Mouse (Mus musculus): ENCODE results near the gene Smg7. TPM values are rescaled to one million over a fixed set of nuclear protein-coding genes. Genes with fewer than 3 reads are reported as not detected.

Gene Smg7
- total RNA-seq, 1 experiment, result 88.4 TPM

DNA sequence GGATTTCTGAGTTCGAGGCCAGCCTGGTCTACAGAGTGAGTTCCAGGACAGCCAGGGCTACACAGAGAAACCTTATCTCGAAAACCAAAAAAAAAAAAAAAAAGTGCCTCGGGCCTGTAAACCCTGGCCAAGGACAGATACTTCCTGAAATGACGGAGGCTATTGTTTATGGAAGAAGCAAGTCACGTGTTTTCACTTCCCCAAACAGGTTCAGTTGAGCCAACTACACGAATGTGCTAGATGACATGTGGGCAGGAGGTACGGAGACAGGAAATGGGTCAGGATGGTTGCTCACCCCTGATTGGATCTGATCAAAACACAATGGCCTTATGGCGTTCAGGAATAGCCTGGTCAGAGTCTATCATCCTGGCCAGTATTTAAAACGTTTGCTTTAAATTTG is 104.3 kb downstream of the Smg7 start:
- Histone ChIP-seq H3K4me3 (ENCODE audit: insufficient read depth in 1 of 2, low read depth in 1 of 2, low read length in 2 of 2, poor library complexity in 1 of 2, severe bottlenecking in 1 of 2) (no peak overlapping the region), H3K36me3 (ENCODE audit: control insufficient read depth, insufficient read depth, low read length, poor library complexity, severe bottlenecking) (no peaks in the 10 kb centered on the region), H3K4me1 (ENCODE audit: control insufficient read depth in 2 of 2, insufficient read depth in 2 of 2, low read length in 2 of 2, poor library complexity in 1 of 2) (peaks cover 12 to 37% of the 10 kb centered on the region in 2 experiments; a peak in 3 of 4 replicates), H3K9me3 (ENCODE audit: control insufficient read depth, insufficient read depth, low read depth, low read length) (no peaks in the 10 kb centered on the region), H3K27ac (ENCODE audit: insufficient read depth, low read depth, low read length, poor library complexity, severe bottlenecking) (no peak overlapping the region), H3K9ac (ENCODE audit: insufficient read depth, low read depth, low read length, poor library complexity, severe bottlenecking) (no peak overlapping the region)
- TF ChIP-seq ZNF384 (IDR thresholded peaks at IDR 0.05; ENCODE audit: low read depth, low read length) (0 out of 2 replicates have a peak, but pooled peaks have one; percentile 30), CHD2 (IDR thresholded peaks at IDR 0.05; ENCODE audit: low read depth, low read length) (no peak)
- in situ Hi-C loops (cut with MboI; ENCODE audit: low sequenced_read_pairs in 2 of 2, unreplicated experiment in 2 of 2), result loop anchor here (25.0 kb wide), 2 partner anchors 289 to 589 kb away; no protein-coding TSS in a partner anchor
- no peak for DNase-seq (ENCODE audit: low read depth, low spot score)

DNA sequence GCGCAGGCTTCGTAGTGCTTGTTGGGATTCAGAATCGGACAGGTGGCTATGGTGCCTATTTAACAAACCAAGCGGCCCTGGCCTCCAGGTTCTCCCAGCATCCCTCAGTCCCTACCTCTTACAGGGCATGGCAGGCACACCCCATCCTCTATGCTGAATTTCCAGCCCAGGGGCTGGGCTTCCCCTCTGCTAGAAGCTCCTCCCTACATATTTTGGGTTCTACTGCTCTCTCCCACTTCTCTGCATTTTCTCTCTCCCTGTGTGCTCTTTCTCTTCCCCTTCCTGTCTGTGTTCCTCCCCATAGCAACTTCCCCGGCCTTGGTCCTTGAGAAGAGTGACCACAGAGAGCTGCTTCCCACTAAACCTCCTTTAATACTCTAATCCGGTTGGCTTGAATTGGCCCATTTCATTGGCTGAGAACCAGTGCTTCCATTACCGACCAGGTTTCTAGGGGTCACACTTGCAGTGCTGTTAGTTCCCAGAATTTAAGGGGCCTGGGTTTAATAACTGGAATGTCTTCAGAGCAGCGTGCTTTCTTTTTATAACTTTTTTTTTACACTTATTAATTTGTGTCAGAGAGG is 105.7 kb downstream of the Smg7 start:
- Histone ChIP-seq H3K4me3 (ENCODE audit: insufficient read depth in 1 of 2, low read depth in 1 of 2, low read length in 2 of 2, poor library complexity in 1 of 2, severe bottlenecking in 1 of 2) (peak overlapping the region; percentile 23 to 24; a peak in 1 of 4 replicates), H3K27ac (ENCODE audit: insufficient read depth, low read depth, low read length, poor library complexity, severe bottlenecking) (no peak overlapping the region), H3K4me1 (ENCODE audit: control insufficient read depth in 2 of 2, insufficient read depth in 2 of 2, low read length in 2 of 2, poor library complexity in 1 of 2) (peaks cover 18 to 41% of the 10 kb centered on the region in 2 experiments), H3K9me3 (ENCODE audit: control insufficient read depth, insufficient read depth, low read depth, low read length) (no peaks in the 10 kb centered on the region), H3K9ac (ENCODE audit: insufficient read depth, low read depth, low read length, poor library complexity, severe bottlenecking) (peak overlapping the region; percentile 47; the same call in 1 of the 2 replicates), H3K36me3 (ENCODE audit: control insufficient read depth, insufficient read depth, low read length, poor library complexity, severe bottlenecking) (no peaks in the 10 kb centered on the region)
- no peak for TF ChIP-seq ZNF384 (IDR thresholded peaks at IDR 0.05; ENCODE audit: low read depth, low read length)
- TF ChIP-seq ZC3H11A (IDR thresholded peaks at IDR 0.05; ENCODE audit: borderline replicate concordance, low read depth, low read length), result no peak
- TF ChIP-seq MAFK (IDR thresholded peaks at IDR 0.05; ENCODE audit: insufficient read depth, low read depth, low read length), result no peak
- no peak for TF ChIP-seq CHD2 (IDR thresholded peaks at IDR 0.05; ENCODE audit: low read depth, low read length)
- TF ChIP-seq HCFC1 (IDR thresholded peaks at IDR 0.05; ENCODE audit: borderline replicate concordance, insufficient read depth, low read length), result no peak
- in situ Hi-C loops (cut with MboI; ENCODE audit: low sequenced_read_pairs in 2 of 2, unreplicated experiment in 2 of 2), result loop anchor here (25.0 kb wide), 2 partner anchors 291 to 591 kb away; no protein-coding TSS in a partner anchor
- no peak for DNase-seq (ENCODE audit: low read depth, low spot score)

DNA sequence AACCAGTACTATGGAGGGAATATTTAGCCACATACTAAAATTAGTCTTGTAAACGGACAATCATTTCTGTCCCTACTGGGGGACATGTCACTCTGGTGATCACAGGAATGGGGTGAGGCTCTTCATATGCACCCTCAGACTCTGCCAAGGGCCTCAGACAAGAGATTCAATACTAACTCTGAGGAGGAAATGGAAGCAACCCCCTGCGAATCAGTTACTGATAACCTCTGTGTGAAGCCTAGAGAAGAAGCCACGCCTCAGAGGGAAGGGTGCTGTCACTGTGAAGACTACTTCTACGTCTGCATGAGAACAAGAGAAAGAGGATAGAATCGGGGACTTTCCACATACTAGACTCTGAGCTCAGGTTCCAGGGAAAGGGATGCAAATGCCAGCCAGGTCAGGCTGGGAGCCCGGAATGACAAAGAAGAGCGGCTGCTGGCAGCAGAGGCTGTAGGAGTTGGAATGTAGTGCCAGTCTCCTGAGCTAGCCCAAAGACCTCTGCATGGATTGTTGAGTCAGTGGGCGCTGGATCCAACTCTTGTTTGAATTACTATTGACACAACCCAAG is 106.7 kb downstream of the Smg7 start:
- peaks cover 17 to 46% of the 10 kb centered on the region in 2 experiments for H3K4me1 ChIP-seq (ENCODE audit: control insufficient read depth in 2 of 2, insufficient read depth in 2 of 2, low read length in 2 of 2, poor library complexity in 1 of 2)
- in situ Hi-C loops (cut with MboI; ENCODE audit: low sequenced_read_pairs in 2 of 2, unreplicated experiment in 2 of 2), result loop anchor here (25.0 kb wide), 2 partner anchors 292 to 592 kb away; no protein-coding TSS in a partner anchor
- H3K9ac ChIP-seq (ENCODE audit: insufficient read depth, low read depth, low read length, poor library complexity, severe bottlenecking), result no peak overlapping the region; the same call in 1 of the 2 replicates
- H3K36me3 ChIP-seq (ENCODE audit: control insufficient read depth, insufficient read depth, low read length, poor library complexity, severe bottlenecking), result no peaks in the 10 kb centered on the region
- peak overlapping the region; percentile 16 to 27; a peak in 2 of 4 replicates for H3K4me3 ChIP-seq (ENCODE audit: insufficient read depth in 1 of 2, low read depth in 1 of 2, low read length in 2 of 2, poor library complexity in 1 of 2, severe bottlenecking in 1 of 2)
- no peak for DNase-seq (ENCODE audit: low read depth, low spot score)
- H3K9me3 ChIP-seq (ENCODE audit: control insufficient read depth, insufficient read depth, low read depth, low read length), result no peaks in the 10 kb centered on the region
- no peak overlapping the region for H3K27ac ChIP-seq (ENCODE audit: insufficient read depth, low read depth, low read length, poor library complexity, severe bottlenecking)
- no peak for TF ChIP-seq HCFC1 (IDR thresholded peaks at IDR 0.05; ENCODE audit: borderline replicate concordance, insufficient read depth, low read length)
- TF ChIP-seq ZNF384 (IDR thresholded peaks at IDR 0.05; ENCODE audit: low read depth, low read length), result no peak
- no peak for TF ChIP-seq CHD2 (IDR thresholded peaks at IDR 0.05; ENCODE audit: low read depth, low read length)
- no peak for TF ChIP-seq ZC3H11A (IDR thresholded peaks at IDR 0.05; ENCODE audit: borderline replicate concordance, low read depth, low read length)
- TF ChIP-seq MAFK (IDR thresholded peaks at IDR 0.05; ENCODE audit: insufficient read depth, low read depth, low read length), result no peak

DNA sequence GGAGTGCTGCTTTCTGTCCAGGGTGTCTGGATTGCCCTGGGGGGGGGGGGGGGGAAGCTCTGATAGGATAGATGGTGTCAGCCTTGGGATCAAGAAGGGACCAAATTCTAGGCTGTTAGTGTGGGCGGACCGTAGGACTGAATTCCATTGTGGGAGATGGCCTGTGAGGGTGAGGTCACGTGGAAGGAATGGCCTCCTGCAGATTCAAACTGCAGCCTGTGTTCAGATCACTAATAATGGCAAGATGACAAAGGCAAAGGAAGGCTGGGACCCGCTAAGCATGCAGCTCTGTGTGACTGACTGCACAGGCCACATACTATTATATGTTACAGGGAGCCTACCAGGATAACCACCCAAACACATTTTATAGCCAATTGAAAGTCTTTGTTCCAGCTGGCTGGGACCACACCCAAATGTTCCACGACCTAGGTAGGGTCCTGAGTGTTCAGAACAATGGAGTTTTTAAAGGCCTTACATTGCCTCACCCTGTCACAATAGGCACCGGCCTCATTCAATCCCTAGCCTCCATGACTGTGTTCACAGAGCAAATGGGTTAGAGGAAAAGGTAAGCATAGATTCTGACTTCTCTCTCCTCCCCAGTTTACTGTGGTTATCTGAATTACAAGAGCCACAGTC is 108.8 kb downstream of the Smg7 start:
- H3K4me1 ChIP-seq (ENCODE audit: control insufficient read depth in 2 of 2, insufficient read depth in 2 of 2, low read length in 2 of 2, poor library complexity in 1 of 2), result peaks cover 17 to 38% of the 10 kb centered on the region in 2 experiments
- H3K9ac ChIP-seq (ENCODE audit: insufficient read depth, low read depth, low read length, poor library complexity, severe bottlenecking), result peak overlapping the region; percentile 14; the same call in 1 of the 2 replicates
- in situ Hi-C loops (cut with MboI; ENCODE audit: low sequenced_read_pairs in 2 of 2, unreplicated experiment in 2 of 2), result loop anchor here (25.0 kb wide), 2 partner anchors 294 to 594 kb away; no protein-coding TSS in a partner anchor
- no peaks in the 10 kb centered on the region for H3K9me3 ChIP-seq (ENCODE audit: control insufficient read depth, insufficient read depth, low read depth, low read length)
- no peaks in the 10 kb centered on the region for H3K36me3 ChIP-seq (ENCODE audit: control insufficient read depth, insufficient read depth, low read length, poor library complexity, severe bottlenecking)
- DNase-seq (ENCODE audit: low read depth, low spot score), result peak; percentile 73
- TF ChIP-seq HCFC1 (IDR thresholded peaks at IDR 0.05; ENCODE audit: borderline replicate concordance, insufficient read depth, low read length), result no peak
- no peak for TF ChIP-seq MAFK (IDR thresholded peaks at IDR 0.05; ENCODE audit: insufficient read depth, low read depth, low read length)
- no peak for TF ChIP-seq ZC3H11A (IDR thresholded peaks at IDR 0.05; ENCODE audit: borderline replicate concordance, low read depth, low read length)
- TF ChIP-seq ZNF384 (IDR thresholded peaks at IDR 0.05; ENCODE audit: low read depth, low read length), result no peak
- 0 out of 2 replicates have a peak, but pooled peaks have one; percentile 17 for TF ChIP-seq CHD2 (IDR thresholded peaks at IDR 0.05; ENCODE audit: low read depth, low read length)
- H3K27ac ChIP-seq (ENCODE audit: insufficient read depth, low read depth, low read length, poor library complexity, severe bottlenecking), result peak overlapping the region; percentile 91
- no peak overlapping the region for H3K4me3 ChIP-seq (ENCODE audit: insufficient read depth in 1 of 2, low read depth in 1 of 2, low read length in 2 of 2, poor library complexity in 1 of 2, severe bottlenecking in 1 of 2)

All from ES-E14 (cell line).